Mouse (Mus musculus) bone marrow macrophage, adult 2 months (primary cell): Measurements from ENCODE around the gene Hist1h4i.

ENCODE experiments used
- CTCF ChIP-seq: IDR thresholded peaks from 2 replicates; pipeline ENCODE4 v1.5.1; 2012; ENCODE audit warnings: low read depth, mild to moderate bottlenecking, low read length, moderate library complexity
- POLR2A ChIP-seq: IDR thresholded peaks from 2 replicates; pipeline ENCODE4 v1.6.1; 2012; ENCODE audit warnings: mild to moderate bottlenecking, low read depth, low read length, borderline replicate concordance

DNA sequence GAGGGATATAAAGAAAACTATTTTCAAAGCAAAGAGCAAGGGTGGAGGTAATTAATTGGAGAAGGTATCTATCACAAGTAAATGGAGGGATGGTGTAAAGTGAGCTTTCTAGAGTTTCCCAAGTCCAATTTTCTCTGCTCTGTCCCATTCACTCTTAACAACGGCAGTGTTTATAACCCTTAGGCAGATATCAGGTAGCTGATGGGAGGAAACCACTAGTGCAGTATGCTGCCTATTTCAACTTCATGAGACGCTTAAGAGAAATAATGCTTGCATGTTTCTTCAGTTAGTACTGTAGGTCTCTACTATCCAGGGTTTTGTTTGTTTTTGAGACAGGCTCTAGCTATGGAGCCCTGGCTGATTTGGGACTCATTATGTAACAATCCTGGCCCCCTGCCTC, 3.7 kb downstream of the Hist1h4i start:
- TF ChIP-seq POLR2A (no peak), CTCF (no peak)
